Mouse (Mus musculus) C2C12 (cell line): ENCODE results near the gene Eif4a1.

Experiments used
- CEBPB ChIP-seq: IDR thresholded peaks from one replicate; pipeline ENCODE4 v1.6.1; 2011; ENCODE audit warnings: low read depth, mild to moderate bottlenecking, control low read depth, moderate library complexity
- CTCF ChIP-seq: IDR thresholded peaks from one replicate; pipeline ENCODE4 v1.5.1; 2011; ENCODE audit not compliant: control insufficient read depth, insufficient read depth, insufficient read length
- FOSL1 ChIP-seq: IDR thresholded peaks from one replicate; pipeline ENCODE4 v1.8.0; 2011; ENCODE audit warnings: mild to moderate bottlenecking, low read length; ENCODE audit not compliant: poor library complexity, insufficient read depth, severe bottlenecking
- MAX ChIP-seq: IDR thresholded peaks from one replicate; pipeline ENCODE4 v1.6.1; 2011; ENCODE audit warnings: mild to moderate bottlenecking, control low read depth
- MYOD1 ChIP-seq: IDR thresholded peaks from one replicate; pipeline ENCODE4 v1.6.1; 2011; ENCODE audit warnings: low read depth; ENCODE audit not compliant: control insufficient read depth, insufficient read length
- USF1 ChIP-seq: IDR thresholded peaks from one replicate; pipeline ENCODE4 v1.6.1; 2011; ENCODE audit warnings: low read depth, mild to moderate bottlenecking, control low read depth, moderate library complexity

GRCm38 (mm10) chr11:69712954-69713672 is 40.9 kb upstream of the Eif4a1 start:
- no peak for TF ChIP-seq CTCF
- no peak for TF ChIP-seq MAX
- TF ChIP-seq USF1 = no peak
- no peak for TF ChIP-seq FOSL1
- no peak for TF ChIP-seq MYOD1
- no peak for TF ChIP-seq CEBPB
